Mouse (Mus musculus): Measurements from ENCODE around the gene Lhfp. TPM values are rescaled to one million over a fixed set of nuclear protein-coding genes. Genes with fewer than 3 reads are reported as not detected.

The Lhfp gene
- total and polyA plus RNA-seq, 3 experiments, result 0.29 to 2.8 TPM; not detected in 1

GRCm38 (mm10) chr3:53210691-53211526, 169.6 kb downstream of the Lhfp start:
- TF ChIP-seq POLR2AphosphoS5 (IDR thresholded peaks at IDR 0.05; ENCODE audit: insufficient replicate concordance, low read depth, low read length) (no peak), TAL1 (conservative IDR thresholded peaks at IDR 0.05; ENCODE audit: low read depth, low read length) (no peak), GATA2 (IDR thresholded peaks at IDR 0.05; ENCODE audit: borderline replicate concordance, low read depth, low read length) (no peak), GATA1 (IDR thresholded peaks at IDR 0.05; ENCODE audit: borderline replicate concordance, low read length) (no peak), CTCF (IDR thresholded peaks at IDR 0.05; ENCODE audit: low read depth, low read length) (no peak)
- Histone ChIP-seq H3K27me3 (ENCODE audit: insufficient read depth, low read length) (no peaks in the 10 kb centered on the region), H3K4me1 (ENCODE audit: insufficient read depth, low read depth, low read length) (no peaks in the 10 kb centered on the region), H3K36me3 (replicated peaks) (no peaks in the 10 kb centered on the region), H3K9me3 (replicated peaks) (no peaks in the 10 kb centered on the region; the same call in none of the 2 replicates), H3K4me3 (ENCODE audit: low read depth, low read length) (no peak overlapping the region)
- DNase-seq (ENCODE audit: low spot score), result no peak
- ATAC-seq (ENCODE audit: extremely low read depth, insufficient number of reproducible peaks, low FRiP score, poor library complexity, severe bottlenecking), result no peak

DNA sequence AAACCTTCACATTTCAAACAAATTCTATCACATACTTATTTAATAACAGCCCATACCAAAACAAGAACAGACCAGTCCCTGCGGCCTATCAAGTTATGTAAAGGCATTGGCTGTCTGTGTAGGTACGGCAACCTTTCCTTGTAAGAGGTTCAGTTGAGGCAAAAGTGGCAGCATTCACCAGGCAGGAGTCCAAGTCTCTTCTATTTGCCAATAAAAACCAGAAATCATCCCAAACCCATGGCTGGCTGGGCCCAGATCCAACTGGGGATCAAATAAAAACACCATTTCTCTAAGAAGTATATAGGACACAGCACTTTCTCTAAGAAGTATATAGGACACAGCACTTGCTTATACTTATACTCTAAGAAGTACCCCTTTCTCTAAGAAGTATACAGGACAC, 171.3 kb downstream of the Lhfp start:
- Histone ChIP-seq H3K9me3 (replicated peaks) (peaks cover 2% of the 10 kb centered on the region), H3K4me3 (ENCODE audit: low read depth, low read length) (no peak overlapping the region), H3K27me3 (ENCODE audit: insufficient read depth, low read length) (no peaks in the 10 kb centered on the region), H3K4me1 (ENCODE audit: insufficient read depth, low read depth, low read length) (no peaks in the 10 kb centered on the region), H3K36me3 (replicated peaks) (no peaks in the 10 kb centered on the region)
- DNase-seq (ENCODE audit: low spot score) (no peak), ATAC-seq (ENCODE audit: extremely low read depth, insufficient number of reproducible peaks, low FRiP score, poor library complexity, severe bottlenecking) (no peak)
- no peak for TF ChIP-seq CTCF (IDR thresholded peaks at IDR 0.05; ENCODE audit: low read depth, low read length)

- peaks cover 2% of the 10 kb centered on the region for H3K9me3 ChIP-seq (replicated peaks)
- H3K27me3 ChIP-seq (ENCODE audit: insufficient read depth, low read length), result no peaks in the 10 kb centered on the region
- ATAC-seq (ENCODE audit: extremely low read depth, insufficient number of reproducible peaks, low FRiP score, poor library complexity, severe bottlenecking) (no peak), DNase-seq (ENCODE audit: low spot score) (no peak)
- no peak overlapping the region for H3K4me3 ChIP-seq (ENCODE audit: low read depth, low read length)
- TF ChIP-seq POLR2AphosphoS5 (IDR thresholded peaks at IDR 0.05; ENCODE audit: insufficient replicate concordance, low read depth, low read length) (no peak), GATA1 (IDR thresholded peaks at IDR 0.05; ENCODE audit: borderline replicate concordance, low read length) (no peak), CTCF (IDR thresholded peaks at IDR 0.05; ENCODE audit: low read depth, low read length) (no peak), GATA2 (IDR thresholded peaks at IDR 0.05; ENCODE audit: borderline replicate concordance, low read depth, low read length) (no peak), TAL1 (conservative IDR thresholded peaks at IDR 0.05; ENCODE audit: low read depth, low read length) (no peak)
- H3K4me1 ChIP-seq (ENCODE audit: insufficient read depth, low read depth, low read length), result no peaks in the 10 kb centered on the region
- H3K36me3 ChIP-seq (replicated peaks), result no peaks in the 10 kb centered on the region
These were observed 172.0 kb downstream of the Lhfp start for GRCm38 (mm10) chr3:53213346-53213745.

GRCm38 (mm10) chr3:53213746-53214271, 172.5 kb downstream of the Lhfp start:
- peaks cover 2% of the 10 kb centered on the region for H3K9me3 ChIP-seq (replicated peaks)
- TF ChIP-seq CTCF (IDR thresholded peaks at IDR 0.05; ENCODE audit: low read depth, low read length) (no peak), GATA2 (IDR thresholded peaks at IDR 0.05; ENCODE audit: borderline replicate concordance, low read depth, low read length) (no peak), TAL1 (conservative IDR thresholded peaks at IDR 0.05; ENCODE audit: low read depth, low read length) (no peak), GATA1 (IDR thresholded peaks at IDR 0.05; ENCODE audit: borderline replicate concordance, low read length) (no peak), POLR2AphosphoS5 (IDR thresholded peaks at IDR 0.05; ENCODE audit: insufficient replicate concordance, low read depth, low read length) (no peak)
- ATAC-seq (ENCODE audit: extremely low read depth, insufficient number of reproducible peaks, low FRiP score, poor library complexity, severe bottlenecking), result no peak

DNA sequence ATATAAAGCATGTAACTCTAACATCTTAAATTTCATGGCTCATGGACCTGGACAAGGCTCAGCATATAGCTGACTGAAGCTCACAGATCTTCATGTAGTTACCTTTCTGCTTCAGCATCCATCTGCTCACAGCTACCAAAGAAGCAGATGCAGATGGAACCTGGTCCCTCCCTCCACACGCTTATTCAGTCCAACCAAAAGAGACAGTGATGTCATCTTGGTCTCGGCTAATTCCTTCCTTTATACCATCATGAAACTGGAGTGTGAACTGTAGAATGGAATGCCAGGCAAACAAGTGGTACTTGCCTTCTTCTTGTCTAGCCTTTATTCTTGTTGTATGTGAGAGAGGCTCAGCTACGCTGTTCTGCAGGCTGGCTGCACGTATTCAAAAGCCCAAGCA, 173.1 kb downstream of the Lhfp start:
- DNase-seq (ENCODE audit: low spot score) (no peak), ATAC-seq (ENCODE audit: extremely low read depth, insufficient number of reproducible peaks, low FRiP score, poor library complexity, severe bottlenecking) (no peak)
- Histone ChIP-seq H3K9me3 (replicated peaks) (peaks cover 2% of the 10 kb centered on the region), H3K36me3 (replicated peaks) (no peaks in the 10 kb centered on the region), H3K4me1 (ENCODE audit: insufficient read depth, low read depth, low read length) (no peaks in the 10 kb centered on the region), H3K27me3 (ENCODE audit: insufficient read depth, low read length) (no peaks in the 10 kb centered on the region), H3K4me3 (ENCODE audit: low read depth, low read length) (no peak overlapping the region)
- TF ChIP-seq POLR2AphosphoS5 (IDR thresholded peaks at IDR 0.05; ENCODE audit: insufficient replicate concordance, low read depth, low read length) (no peak), CTCF (IDR thresholded peaks at IDR 0.05; ENCODE audit: low read depth, low read length) (no peak), GATA1 (IDR thresholded peaks at IDR 0.05; ENCODE audit: borderline replicate concordance, low read length) (no peak), GATA2 (IDR thresholded peaks at IDR 0.05; ENCODE audit: borderline replicate concordance, low read depth, low read length) (no peak), TAL1 (conservative IDR thresholded peaks at IDR 0.05; ENCODE audit: low read depth, low read length) (no peak)

More at GRCm38 (mm10) chr3:53213746-53214271, 172.5 kb downstream of the Lhfp start:
- no peak for DNase-seq (ENCODE audit: low spot score)
- no peaks in the 10 kb centered on the region for H3K4me1 ChIP-seq (ENCODE audit: insufficient read depth, low read depth, low read length)
- H3K4me3 ChIP-seq (ENCODE audit: low read depth, low read length), result no peak overlapping the region
- H3K27me3 ChIP-seq (ENCODE audit: insufficient read depth, low read length), result no peaks in the 10 kb centered on the region
- H3K36me3 ChIP-seq (replicated peaks), result no peaks in the 10 kb centered on the region

DNA sequence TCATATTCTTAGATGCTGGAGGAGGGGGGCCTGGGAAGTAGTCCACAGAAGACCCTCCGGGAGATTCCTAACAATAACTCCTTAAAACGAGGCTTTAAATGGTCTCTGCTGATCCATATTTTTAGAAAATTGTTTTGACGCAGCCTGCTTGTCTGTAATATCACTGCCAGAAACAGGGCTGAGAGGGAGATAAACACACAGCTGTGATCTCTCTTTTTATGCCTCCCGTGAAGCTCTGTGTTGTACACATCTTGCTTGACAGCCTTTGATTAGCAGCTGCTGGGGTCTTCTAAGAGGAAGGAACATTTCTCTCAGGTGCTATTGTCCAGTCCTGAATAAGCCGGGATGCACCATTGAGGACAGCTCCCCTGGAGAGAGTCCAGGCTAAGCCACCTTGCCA, 176.4 kb downstream of the Lhfp start:
- ATAC-seq (ENCODE audit: extremely low read depth, insufficient number of reproducible peaks, low FRiP score, poor library complexity, severe bottlenecking) (no peak), DNase-seq (ENCODE audit: low spot score) (no peak)
- TF ChIP-seq TAL1 (conservative IDR thresholded peaks at IDR 0.05; ENCODE audit: low read depth, low read length), result no peak
- no peak for TF ChIP-seq GATA1 (IDR thresholded peaks at IDR 0.05; ENCODE audit: borderline replicate concordance, low read length)
- TF ChIP-seq GATA2 (IDR thresholded peaks at IDR 0.05; ENCODE audit: borderline replicate concordance, low read depth, low read length), result no peak
- no peak for TF ChIP-seq POLR2AphosphoS5 (IDR thresholded peaks at IDR 0.05; ENCODE audit: insufficient replicate concordance, low read depth, low read length)
- no peak for TF ChIP-seq CTCF (IDR thresholded peaks at IDR 0.05; ENCODE audit: low read depth, low read length)

More for the DNA sequence above, 176.4 kb downstream of the Lhfp start:
- Histone ChIP-seq H3K4me3 (ENCODE audit: low read depth, low read length) (no peak overlapping the region), H3K4me1 (ENCODE audit: insufficient read depth, low read depth, low read length) (no peaks in the 10 kb centered on the region), H3K9me3 (replicated peaks) (peaks cover 4% of the 10 kb centered on the region), H3K36me3 (replicated peaks) (no peaks in the 10 kb centered on the region), H3K27me3 (ENCODE audit: insufficient read depth, low read length) (no peaks in the 10 kb centered on the region)

All from G1E (cell line).